Mouse (Mus musculus): ENCODE data around the gene Tmem184c. TPM values are rescaled to one million over a fixed set of nuclear protein-coding genes. Genes with fewer than 3 reads are reported as not detected.

Gene Tmem184c
- polyA plus RNA-seq, 1 experiment from 2014 or later: 27.4 TPM

DNA sequence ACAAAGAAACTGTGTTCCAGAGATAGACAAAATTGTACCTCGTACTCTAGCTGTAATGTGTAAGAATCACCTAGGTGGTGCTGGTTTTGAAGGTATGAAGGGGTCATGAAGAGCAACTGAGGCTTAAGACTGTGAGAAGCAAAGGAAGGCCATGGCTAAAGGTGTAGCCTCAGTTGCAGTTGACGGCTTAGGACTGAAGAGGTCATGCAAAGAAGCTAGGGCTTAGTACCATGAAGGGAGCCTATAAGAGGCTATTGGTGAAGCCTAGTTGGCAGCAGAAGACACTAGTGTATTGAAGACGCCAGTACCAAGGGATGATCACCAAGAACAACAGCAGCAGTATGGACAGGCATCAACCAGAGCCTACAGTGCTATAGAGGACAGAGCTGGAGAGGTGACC is 58.0 kb downstream of the Tmem184c start:
- H3K9me3 ChIP-seq (replicated peaks; ENCODE audit: control insufficient read depth, low read length): no peaks in the 10 kb centered on the region
- H3K4me2 ChIP-seq: no peak overlapping the region
- H3K4me1 ChIP-seq (ENCODE audit: control insufficient read depth, insufficient read depth, low read length): no peaks in the 10 kb centered on the region
- ATAC-seq (replicated peaks; ENCODE audit: insufficient number of reproducible peaks, low FRiP score, low TSS enrichment): no peak
- peaks cover 26% of the 10 kb centered on the region for H3K36me3 ChIP-seq (ENCODE audit: control insufficient read depth, insufficient read depth, low read length)
- no peaks in the 10 kb centered on the region for H3K27me3 ChIP-seq (ENCODE audit: control insufficient read depth, insufficient read depth, low read length)
- 94% methylated on average over 3 of the region's 3 CpGs for WGBS (ENCODE audit: insufficient replicate concordance)
- no peak overlapping the region for H3K9ac ChIP-seq (ENCODE audit: low read depth, low read length)
- no peak overlapping the region for H3K27ac ChIP-seq (ENCODE audit: low read depth, low read length)
- H3K4me3 ChIP-seq (ENCODE audit: low read depth, low read length): no peak overlapping the region

DNA sequence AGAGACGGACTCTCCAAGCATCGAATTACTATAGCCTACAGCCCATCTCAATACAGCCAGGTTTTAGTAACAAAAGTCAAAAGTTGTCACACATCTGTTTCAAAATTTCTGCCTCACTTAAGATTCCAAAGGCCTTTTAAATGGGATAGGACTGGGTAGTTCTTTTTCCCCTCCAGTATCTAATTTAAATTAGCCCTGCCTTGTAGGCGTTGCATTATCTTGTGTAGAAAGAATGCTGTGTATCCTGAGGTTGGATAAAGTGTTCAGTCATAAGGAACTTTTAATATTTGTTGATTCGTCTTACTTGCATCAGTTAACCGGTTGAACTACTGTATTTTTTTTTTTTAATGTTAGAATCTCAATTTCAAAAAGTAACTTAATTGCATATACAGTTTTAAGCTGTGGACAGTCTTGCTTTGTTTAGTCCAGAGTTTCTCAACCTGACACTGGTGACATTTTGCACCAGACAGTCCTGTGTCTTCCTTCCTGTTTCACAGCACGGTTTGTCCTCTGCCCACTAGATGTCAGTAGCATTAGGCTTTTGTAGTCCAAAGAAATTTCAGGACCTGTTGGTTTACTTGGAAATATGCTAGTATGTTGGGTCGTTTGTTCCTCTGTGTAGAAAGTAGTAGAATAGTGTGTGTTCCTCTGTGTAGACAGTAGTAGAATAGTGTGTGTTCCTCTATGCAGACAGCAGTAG is 60.5 kb downstream of the Tmem184c start:
- ATAC-seq (replicated peaks; ENCODE audit: insufficient number of reproducible peaks, low FRiP score, low TSS enrichment): no peak
- WGBS (ENCODE audit: insufficient replicate concordance): 23% methylated on average over 7 of the region's 7 CpGs
- peak overlapping the region; percentile 75; the same call in 1 of the 2 replicates for H3K27ac ChIP-seq (ENCODE audit: low read depth, low read length)
- no peaks in the 10 kb centered on the region for H3K27me3 ChIP-seq (ENCODE audit: control insufficient read depth, insufficient read depth, low read length)
- peak overlapping the region; percentile 83 for H3K4me3 ChIP-seq (ENCODE audit: low read depth, low read length)
- no peaks in the 10 kb centered on the region for H3K4me1 ChIP-seq (ENCODE audit: control insufficient read depth, insufficient read depth, low read length)
- H3K9me3 ChIP-seq (replicated peaks; ENCODE audit: control insufficient read depth, low read length): no peaks in the 10 kb centered on the region
- H3K36me3 ChIP-seq (ENCODE audit: control insufficient read depth, insufficient read depth, low read length): peaks cover 20% of the 10 kb centered on the region
- H3K9ac ChIP-seq (ENCODE audit: low read depth, low read length): peak overlapping the region; percentile 92
- H3K4me2 ChIP-seq: peak overlapping the region; percentile 91

DNA sequence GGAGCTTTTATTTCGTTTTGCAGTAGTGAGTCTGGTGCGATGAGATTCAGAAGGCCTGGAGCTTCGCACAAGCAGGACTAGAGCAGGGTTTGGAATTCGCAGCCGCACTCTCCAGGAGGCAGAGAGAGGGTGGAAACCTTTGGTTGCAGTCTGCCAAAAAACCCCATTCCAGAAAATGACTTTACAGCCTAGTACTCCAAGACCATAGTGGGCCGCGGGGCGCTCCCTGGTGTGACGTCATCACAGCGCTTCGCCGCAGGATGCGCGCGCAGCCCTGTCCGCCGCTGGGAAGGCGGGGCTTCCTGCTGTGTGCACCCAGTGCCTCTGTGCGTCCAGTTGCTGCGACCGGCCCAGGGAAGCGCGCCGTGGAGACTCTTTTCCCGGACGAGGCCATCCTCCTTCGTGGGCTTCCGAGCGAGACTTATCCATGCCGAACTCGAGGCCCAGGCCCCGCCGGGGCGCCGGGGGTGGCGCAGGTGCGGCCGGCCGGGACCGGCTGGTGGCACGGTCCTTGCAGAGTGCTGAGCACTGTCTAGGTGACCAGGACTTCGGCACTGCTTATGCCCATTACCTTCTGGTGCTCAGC is 61.3 kb downstream of the Tmem184c start, which contains the start of gene Prmt9:
Prmt9 (plus strand) TSS at position 277 of the 586 bp plus-strand sequence.
- Histone ChIP-seq H3K4me2 (peak within 1 kb of the TSS; percentile 91), H3K9ac (ENCODE audit: low read depth, low read length) (peak within 1 kb of the TSS; percentile 92), H3K4me1 (ENCODE audit: control insufficient read depth, insufficient read depth, low read length) (no peaks in the 10 kb centered on the region), H3K4me3 (ENCODE audit: low read depth, low read length) (peak within 1 kb of the TSS; percentile 83), H3K27ac (ENCODE audit: low read depth, low read length) (peak within 1 kb of the TSS; percentile 75), H3K36me3 (ENCODE audit: control insufficient read depth, insufficient read depth, low read length) (peaks cover 20% of the 10 kb centered on the region), H3K9me3 (replicated peaks; ENCODE audit: control insufficient read depth, low read length) (no peaks in the 10 kb centered on the region), H3K27me3 (ENCODE audit: control insufficient read depth, insufficient read depth, low read length) (no peaks in the 10 kb centered on the region)
- WGBS (ENCODE audit: insufficient replicate concordance): 3% methylated on average over 42 of the region's 42 CpGs
- ATAC-seq (replicated peaks; ENCODE audit: insufficient number of reproducible peaks, low FRiP score, low TSS enrichment): peak; percentile 96

Other genes with a start within 250 kb of the Tmem184c start
- gene Arhgap10, start 92.7 kb downstream of the Tmem184c start, polyA plus RNA-seq (2014; fragmentation: Nextera tagmentation; extraction: Ambion mirVana): 21.2 and 23.2 TPM in 2 replicates
- 13.4 and 15.6 TPM in 2 replicates for gene Prmt9, start 61.3 kb downstream of the Tmem184c start, polyA plus RNA-seq (2014; fragmentation: Nextera tagmentation; extraction: Ambion mirVana)
- 47.6 and 48.5 TPM in 2 replicates for gene Ednra, start 113.8 kb upstream of the Tmem184c start, polyA plus RNA-seq (2014; fragmentation: Nextera tagmentation; extraction: Ambion mirVana)